Mouse (Mus musculus) limb, embryonic 14.5 days (tissue): ENCODE measurements at regions not wholly inside any gene's neighbourhood (a gene's known extent, or its start where the extent isn't known, plus 50 kb on each side); places are given as distances from the start of the nearest gene placed in this dataset.

Experiments
- ATAC-seq: fragments of 200-750 bp; cut with Nextera tagmentation; 2 replicates; pipeline ENCODE4 v1.8.0; 2017; ENCODE audit warnings: low read depth, moderate number of reproducible peaks, moderate TSS enrichment; ENCODE audit not compliant: low FRiP score
- DNase-seq: peaks from one replicate; pipeline ENCODE4 v3.0.0-alpha.2; 2015; ENCODE audit warnings: low spot score
- H3K27ac ChIP-seq: fragments of 300-500 bp; sonication (generic); replicated peaks from 2 replicates; pipeline ENCODE4 v1.5.1; 2014; ENCODE audit warnings: low read depth, mild to moderate bottlenecking, low read length, moderate library complexity, mixed read lengths
- H3K27me3 ChIP-seq: fragments of 300-500 bp; sonication (generic); 2 replicates; pipeline ENCODE4 v1.6.1; 2014; ENCODE audit warnings: low read length, mixed read lengths; ENCODE audit not compliant: control insufficient read depth, insufficient read depth
- H3K36me3 ChIP-seq: fragments of 300-500 bp; sonication (generic); 2 replicates; pipeline ENCODE4 v1.6.1; 2014; ENCODE audit warnings: mild to moderate bottlenecking, low read length, moderate library complexity, mixed read lengths; ENCODE audit not compliant: control insufficient read depth, insufficient read depth
- H3K4me1 ChIP-seq: fragments of 300-500 bp; sonication (generic); 2 replicates; pipeline ENCODE4 v1.6.1; 2014; ENCODE audit warnings: antibody characterized with exemption, low read length, mixed read lengths; ENCODE audit not compliant: control insufficient read depth, insufficient read depth
- H3K4me2 ChIP-seq: fragments of 300-500 bp; sonication (generic); replicated peaks from 2 replicates; pipeline ENCODE4 v1.6.1; 2014; ENCODE audit warnings: low read depth, mild to moderate bottlenecking, low read length, moderate library complexity; ENCODE audit not compliant: severe bottlenecking
- H3K4me3 ChIP-seq: fragments of 300-500 bp; sonication (generic); replicated peaks from 2 replicates; pipeline ENCODE4 v1.5.1; 2014; ENCODE audit warnings: low read length
- H3K9ac ChIP-seq: fragments of 300-500 bp; sonication (generic); 2 replicates; pipeline ENCODE4 v1.6.1; 2014; ENCODE audit warnings: mild to moderate bottlenecking, low read depth, low read length, moderate library complexity; ENCODE audit not compliant: severe bottlenecking
- H3K9me3 ChIP-seq: fragments of 300-500 bp; sonication (generic); 2 replicates; pipeline ENCODE4 v1.6.1; 2016; ENCODE audit warnings: low read length; ENCODE audit not compliant: control insufficient read depth
- POLR2A ChIP-seq: fragments of 200-500 bp; IDR thresholded peaks from 2 replicates; pipeline ENCODE4 v1.8.0; 2012; ENCODE audit warnings: inconsistent platforms, mild to moderate bottlenecking, moderate library complexity, borderline replicate concordance; ENCODE audit not compliant: insufficient read depth, insufficient read length; ENCODE audit errors: extremely low read depth
- WGBS: fragments of 180-500 bp; shearing (Covaris S2); extraction: QIAGEN DNeasy Blood & Tissue Kit; methylation state at CpG from one replicate; pipeline ENCODE4 v1.1.7; 2014; 5-methylcytosine and 5-hydroxymethylcytosine counted together

DNA sequence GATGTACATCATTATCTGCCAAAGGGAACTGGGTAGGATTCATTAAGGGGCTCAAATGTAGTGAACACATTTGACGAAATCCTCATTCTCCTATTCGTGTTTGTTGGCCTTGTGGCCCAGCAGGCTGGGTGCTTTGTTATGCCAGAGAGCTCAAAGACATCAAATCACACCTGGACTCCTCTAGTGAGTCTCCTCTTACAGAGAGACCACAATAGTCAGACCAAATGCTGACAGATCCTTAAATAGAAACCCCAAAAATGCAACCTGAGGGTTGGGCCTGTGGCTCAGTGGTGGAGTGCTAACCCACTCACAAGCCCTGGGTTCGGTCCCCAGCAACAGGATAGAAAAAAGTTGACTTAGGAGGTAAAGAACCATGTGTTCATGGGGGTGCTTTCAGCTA, 158.5 kb upstream of the Tab2 start:
- 65% methylated on average over 3 of the region's 3 CpGs for WGBS
- TF ChIP-seq POLR2A, result no peak
- Histone ChIP-seq H3K4me2 (no peak overlapping the region), H3K27ac (no peak overlapping the region), H3K9ac (no peak overlapping the region), H3K9me3 (no peaks in the 10 kb centered on the region), H3K4me3 (no peak overlapping the region), H3K27me3 (no peaks in the 10 kb centered on the region), H3K4me1 (no peaks in the 10 kb centered on the region), H3K36me3 (no peaks in the 10 kb centered on the region)
- ATAC-seq (no peak), DNase-seq (no peak)

DNA sequence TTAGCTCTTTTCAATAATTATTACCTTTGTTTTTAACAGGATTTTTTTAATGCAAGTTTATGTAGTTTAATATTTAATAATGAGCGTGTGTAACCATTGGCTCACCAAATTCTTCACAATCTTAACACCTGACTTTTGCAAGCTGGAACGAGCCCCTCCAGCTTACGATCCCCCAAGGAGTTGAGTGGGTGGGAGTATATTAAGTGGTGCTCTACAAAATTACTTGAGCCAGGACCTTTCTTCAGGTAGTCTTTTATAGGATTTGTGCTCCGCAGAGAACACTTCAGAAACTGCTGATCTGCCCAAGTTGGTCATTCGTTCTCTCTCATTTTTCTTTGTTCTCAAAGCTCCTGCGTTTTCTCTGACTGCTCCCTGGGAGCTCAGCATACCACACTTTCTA, 144.5 kb upstream of the Tab2 start:
- no peaks in the 10 kb centered on the region for H3K36me3 ChIP-seq
- no peak overlapping the region for H3K9ac ChIP-seq
- H3K27ac ChIP-seq, result no peak overlapping the region
- DNase-seq, result peak; percentile 20
- H3K9me3 ChIP-seq, result peaks cover 13% of the 10 kb centered on the region; the same call in 1 of the 2 replicates
- no peak overlapping the region for H3K4me3 ChIP-seq
- ATAC-seq, result peak; percentile 70
- H3K27me3 ChIP-seq, result no peaks in the 10 kb centered on the region
- 27% methylated on average over 6 of the region's 6 CpGs for WGBS
- H3K4me2 ChIP-seq, result no peak overlapping the region
- no peaks in the 10 kb centered on the region for H3K4me1 ChIP-seq
- no peak for TF ChIP-seq POLR2A

DNA sequence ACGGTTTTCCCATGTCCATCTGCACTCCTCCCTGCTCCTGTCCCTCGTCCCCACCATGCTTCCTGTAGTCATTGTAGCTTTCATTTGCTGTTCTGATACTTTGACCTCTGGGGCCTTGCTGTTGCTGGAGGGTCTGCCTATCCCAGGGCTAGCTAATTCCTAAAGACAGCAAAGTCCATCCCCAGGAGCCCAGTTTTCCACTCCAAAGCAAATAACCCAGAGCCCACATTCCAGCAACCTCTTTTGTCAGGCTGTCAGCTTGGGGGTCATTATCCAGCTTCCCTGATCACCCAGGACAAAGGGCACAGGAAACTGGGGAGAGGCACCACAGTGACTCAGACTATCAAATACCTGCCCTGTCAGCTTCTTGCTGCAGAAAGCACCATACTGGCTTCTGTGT, 139.9 kb upstream of the Tab2 start:
- TF ChIP-seq POLR2A, result no peak
- 49% methylated on average over 2 of the region's 2 CpGs for WGBS
- peaks cover 9% of the 10 kb centered on the region for H3K4me1 ChIP-seq
- no peak overlapping the region for H3K27ac ChIP-seq
- peaks cover 3% of the 10 kb centered on the region; the same call in 1 of the 2 replicates for H3K9me3 ChIP-seq
- H3K9ac ChIP-seq, result no peak overlapping the region
- H3K36me3 ChIP-seq, result no peaks in the 10 kb centered on the region
- ATAC-seq, result no peak
- H3K4me3 ChIP-seq, result no peak overlapping the region
- DNase-seq, result no peak
- H3K4me2 ChIP-seq, result no peak overlapping the region
- no peaks in the 10 kb centered on the region for H3K27me3 ChIP-seq

DNA sequence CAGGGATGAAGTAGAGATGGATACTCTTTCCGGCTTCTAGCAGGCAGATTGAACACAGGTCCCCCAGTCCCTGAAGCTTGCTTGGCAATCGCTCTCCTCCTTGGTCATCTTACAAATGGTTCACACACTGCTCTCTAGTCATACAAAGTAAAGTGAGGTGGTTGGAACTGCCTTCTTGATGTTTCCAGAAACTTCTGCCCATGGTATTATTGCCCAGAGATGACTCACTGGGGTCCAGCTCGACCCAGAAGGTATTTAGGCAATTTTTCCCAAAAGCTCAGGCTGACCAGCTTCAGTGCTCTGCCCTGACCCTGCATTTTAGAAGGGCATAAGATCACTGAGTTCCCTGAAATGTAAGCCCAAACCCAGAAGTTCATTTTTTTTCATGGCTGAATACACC, 139.2 kb upstream of the Tab2 start:
- Histone ChIP-seq H3K4me3 (no peak overlapping the region), H3K9ac (no peak overlapping the region), H3K27ac (no peak overlapping the region), H3K4me1 (peaks cover 9% of the 10 kb centered on the region), H3K27me3 (no peaks in the 10 kb centered on the region), H3K9me3 (peaks cover 3% of the 10 kb centered on the region; the same call in 1 of the 2 replicates), H3K4me2 (no peak overlapping the region), H3K36me3 (no peaks in the 10 kb centered on the region)
- ATAC-seq, result no peak
- WGBS, result 76% methylated on average over 3 of the region's 3 CpGs
- DNase-seq, result no peak
- no peak for TF ChIP-seq POLR2A

DNA sequence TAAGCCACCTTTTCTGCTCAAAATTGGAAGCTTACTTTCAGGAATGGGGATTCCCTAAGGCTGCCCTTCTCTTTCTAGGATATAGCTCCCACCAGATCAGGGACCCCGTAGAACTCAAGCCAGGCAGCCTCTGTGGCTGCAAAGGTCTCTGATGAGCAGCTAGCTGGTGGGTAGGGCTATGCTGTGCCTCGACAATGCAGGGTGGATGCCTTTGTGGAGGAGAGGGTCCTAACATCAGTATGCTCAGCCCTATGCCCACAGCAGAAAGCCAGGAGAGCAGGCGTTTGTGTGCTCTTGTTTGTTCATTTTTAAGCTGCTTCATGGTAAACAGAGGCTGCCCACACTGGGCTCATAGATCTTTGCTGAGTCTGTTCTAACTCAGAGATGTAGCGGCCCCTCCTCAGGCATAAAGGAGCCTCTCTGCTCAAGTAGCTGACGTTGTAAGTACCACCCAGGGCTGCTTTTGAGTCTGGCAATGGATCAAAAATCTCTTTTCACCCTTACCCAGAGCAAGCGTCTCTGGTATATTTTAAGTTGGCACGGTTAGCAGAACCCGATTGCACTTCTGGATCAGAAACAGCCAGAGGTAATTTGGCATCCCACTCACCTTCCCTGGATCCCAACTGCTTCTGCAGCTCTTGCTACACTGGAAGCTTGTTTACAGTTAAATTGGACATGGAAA, 136.0 kb upstream of the Tab2 start:
- Histone ChIP-seq H3K27ac (peak overlapping the region; percentile 85), H3K27me3 (no peaks in the 10 kb centered on the region), H3K4me3 (no peak overlapping the region), H3K4me1 (peaks cover 9% of the 10 kb centered on the region), H3K4me2 (no peak overlapping the region), H3K9ac (peak overlapping the region; percentile 8; the same call in 1 of the 2 replicates), H3K9me3 (no peaks in the 10 kb centered on the region), H3K36me3 (no peaks in the 10 kb centered on the region)
- TF ChIP-seq POLR2A, result no peak
- ATAC-seq (peak; percentile 60; the same call in 1 of the 2 replicates), DNase-seq (peak; percentile 48)
- WGBS, result 44% methylated on average over 8 of the region's 8 CpGs
